Mouse (Mus musculus): Measurements from ENCODE around the gene Spata13. TPM values are rescaled to one million over a fixed set of nuclear protein-coding genes. Genes with fewer than 3 reads are reported as not detected.

Spata13 gene
- polyA plus RNA-seq, 1 experiment from 2014 or later: 22.9 TPM

DNA sequence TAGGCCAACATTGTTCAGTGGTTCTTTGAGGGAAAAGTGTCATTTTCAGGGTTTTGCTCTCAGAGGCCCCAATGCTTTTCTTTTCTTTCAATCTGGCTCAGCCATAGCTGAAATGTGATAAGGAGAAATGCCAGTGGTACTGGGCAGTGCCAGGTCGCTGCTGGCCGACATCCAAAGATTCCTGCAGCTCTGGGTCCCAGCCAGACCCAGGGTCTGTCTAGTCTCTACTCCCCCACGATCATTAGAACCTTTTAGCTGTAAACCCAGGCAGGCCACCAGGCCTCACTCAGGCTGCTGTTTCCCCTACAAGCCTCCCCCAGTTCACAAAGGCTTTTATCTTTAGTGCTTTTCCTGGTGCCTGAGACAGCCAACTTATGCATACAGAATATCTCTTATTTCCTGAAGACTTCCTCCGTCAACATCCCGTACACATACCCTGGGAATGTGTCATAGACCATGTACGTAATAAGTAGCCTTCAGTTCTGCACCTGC is 107.7 kb downstream of the Spata13 start:
- Histone ChIP-seq H3K27me3 (replicated peaks) (no peaks in the 10 kb centered on the region), H3K4me3 (replicated peaks) (no peak overlapping the region), H3K9me3 (replicated peaks) (no peaks in the 10 kb centered on the region), H3K4me2 (no peak overlapping the region), H3K9ac (replicated peaks) (no peak overlapping the region), H3K36me3 (no peaks in the 10 kb centered on the region), H3K4me1 (peaks cover 49% of the 10 kb centered on the region), H3K27ac (replicated peaks) (peak overlapping the region; percentile 65; the same call in 1 of the 2 replicates)
- no peak for ATAC-seq (ENCODE audit: low FRiP score)
- 66% methylated on average over 6 of the region's 6 CpGs for WGBS

DNA sequence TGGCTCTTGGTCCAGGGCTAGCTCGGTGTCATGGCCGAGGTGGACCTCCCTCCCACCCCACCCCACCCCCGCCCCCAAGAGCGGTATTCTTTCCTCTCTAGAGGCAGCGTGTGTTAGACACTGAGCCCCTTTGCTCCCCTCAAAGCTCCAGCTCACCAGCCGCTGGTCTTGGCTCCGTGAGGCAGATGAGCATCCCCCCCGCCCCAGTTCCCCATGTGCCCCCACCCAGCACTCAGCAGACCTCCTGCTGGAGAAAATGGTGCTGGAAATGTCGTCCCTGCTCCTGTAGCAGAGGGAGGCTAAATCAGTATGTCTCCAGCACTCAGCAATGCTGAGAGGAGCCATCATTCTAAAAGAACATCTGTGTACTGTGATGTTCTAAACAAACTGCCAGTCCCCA is 109.9 kb downstream of the Spata13 start:
- no peaks in the 10 kb centered on the region for H3K27me3 ChIP-seq (replicated peaks)
- H3K9ac ChIP-seq (replicated peaks): no peak overlapping the region
- H3K4me2 ChIP-seq: no peak overlapping the region
- H3K9me3 ChIP-seq (replicated peaks): no peaks in the 10 kb centered on the region
- H3K36me3 ChIP-seq: peaks cover 9% of the 10 kb centered on the region; the same call in 1 of the 2 replicates
- no peak overlapping the region for H3K4me3 ChIP-seq (replicated peaks)
- H3K27ac ChIP-seq (replicated peaks): no peak overlapping the region
- WGBS: 72% methylated on average over 9 of the region's 9 CpGs
- peaks cover 36% of the 10 kb centered on the region for H3K4me1 ChIP-seq
- no peak for ATAC-seq (ENCODE audit: low FRiP score)

DNA sequence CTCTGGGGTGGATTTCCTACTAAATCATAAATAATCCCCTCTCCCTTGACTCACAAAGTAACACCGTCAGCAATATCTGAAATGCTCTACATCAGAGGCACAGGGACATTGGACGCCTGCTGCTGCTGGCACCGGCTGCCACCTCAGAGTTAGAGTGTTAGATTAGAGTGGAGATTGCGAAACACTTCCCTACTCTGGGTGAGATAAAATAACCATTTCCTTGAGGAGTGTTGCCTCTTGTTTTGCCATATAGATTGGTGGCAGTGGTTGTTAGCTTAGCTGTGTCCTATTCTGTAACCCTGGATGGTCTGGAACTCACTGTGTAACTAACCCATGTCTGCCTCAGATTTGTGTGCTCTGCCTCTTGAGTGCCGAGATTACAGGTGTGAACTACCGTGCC is 111.4 kb downstream of the Spata13 start:
- H3K9ac ChIP-seq (replicated peaks): no peak overlapping the region
- H3K9me3 ChIP-seq (replicated peaks): no peaks in the 10 kb centered on the region
- H3K4me3 ChIP-seq (replicated peaks): no peak overlapping the region
- H3K4me2 ChIP-seq: no peak overlapping the region
- H3K27me3 ChIP-seq (replicated peaks): no peaks in the 10 kb centered on the region
- peaks cover 17% of the 10 kb centered on the region for H3K36me3 ChIP-seq
- H3K27ac ChIP-seq (replicated peaks): no peak overlapping the region
- peaks cover 28% of the 10 kb centered on the region for H3K4me1 ChIP-seq
- 87% methylated on average over 6 of the region's 6 CpGs for WGBS
- ATAC-seq (ENCODE audit: low FRiP score): no peak

DNA sequence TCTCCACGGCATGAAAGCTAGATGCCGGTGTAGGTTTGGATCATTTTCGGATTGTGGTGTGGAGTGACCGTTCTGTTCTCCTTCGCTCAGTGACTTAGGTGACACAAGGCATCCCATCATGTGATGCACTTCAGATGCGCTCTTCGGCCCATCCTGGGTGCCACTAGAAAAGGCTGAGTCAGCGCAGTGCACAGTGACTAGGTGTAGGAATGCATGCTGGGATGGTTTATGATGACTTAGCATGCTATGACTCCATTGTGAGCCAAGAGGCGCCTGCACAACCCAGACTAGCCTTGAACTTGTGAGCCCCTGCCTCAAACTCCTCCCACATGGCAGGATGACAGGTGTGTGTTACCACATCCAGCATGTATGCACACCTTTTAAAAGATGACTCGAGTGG is 112.3 kb downstream of the Spata13 start:
- no peaks in the 10 kb centered on the region for H3K27me3 ChIP-seq (replicated peaks)
- no peak overlapping the region for H3K4me2 ChIP-seq
- peaks cover 20% of the 10 kb centered on the region for H3K4me1 ChIP-seq
- H3K9ac ChIP-seq (replicated peaks): no peak overlapping the region
- no peak for ATAC-seq (ENCODE audit: low FRiP score)
- H3K27ac ChIP-seq (replicated peaks): no peak overlapping the region
- H3K4me3 ChIP-seq (replicated peaks): no peak overlapping the region
- WGBS: 96% methylated on average over 10 of the region's 10 CpGs
- no peaks in the 10 kb centered on the region for H3K9me3 ChIP-seq (replicated peaks)
- peaks cover 17% of the 10 kb centered on the region for H3K36me3 ChIP-seq

DNA sequence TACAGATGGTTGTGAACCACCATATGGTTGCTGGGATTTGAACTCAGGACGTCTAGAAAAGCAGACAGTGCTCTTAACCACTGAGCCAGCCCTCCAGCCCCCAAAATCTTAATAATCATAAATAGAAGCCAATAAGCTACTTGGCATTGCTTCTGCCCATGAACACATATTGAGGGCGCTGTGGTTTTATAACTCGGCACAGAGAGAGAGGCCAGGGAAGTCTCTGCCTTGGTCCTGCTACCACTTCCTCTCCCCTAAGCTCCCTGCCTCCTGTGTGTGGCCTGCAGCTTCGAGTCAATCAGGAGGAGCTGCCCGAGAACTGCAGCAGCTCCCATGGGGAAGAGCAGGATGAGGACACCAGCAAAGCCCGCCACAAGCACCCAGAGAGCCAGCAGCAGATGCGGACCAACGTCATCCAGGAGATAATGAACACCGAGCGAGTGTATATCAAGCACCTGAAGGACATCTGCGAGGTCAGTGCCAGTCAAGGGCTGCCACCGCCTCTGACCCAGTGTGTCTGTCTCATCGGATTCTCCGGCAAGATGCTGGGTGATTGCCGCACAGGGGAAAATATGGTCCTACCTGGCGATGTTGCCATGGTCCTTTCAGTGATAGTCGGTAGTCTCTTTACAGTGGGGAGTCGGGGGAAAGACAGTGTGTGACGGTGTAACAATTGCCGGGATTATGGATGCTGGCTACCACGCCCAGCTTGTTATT is 113.5 kb downstream of the Spata13 start:
- Histone ChIP-seq H3K27me3 (replicated peaks) (no peaks in the 10 kb centered on the region), H3K4me2 (no peak overlapping the region), H3K4me3 (replicated peaks) (no peak overlapping the region), H3K4me1 (peaks cover 8% of the 10 kb centered on the region), H3K9ac (replicated peaks) (no peak overlapping the region), H3K36me3 (peaks cover 17% of the 10 kb centered on the region), H3K27ac (replicated peaks) (no peak overlapping the region), H3K9me3 (replicated peaks) (no peaks in the 10 kb centered on the region)
- ATAC-seq (ENCODE audit: low FRiP score): no peak
- WGBS: 92% methylated on average over 21 of the region's 21 CpGs

DNA sequence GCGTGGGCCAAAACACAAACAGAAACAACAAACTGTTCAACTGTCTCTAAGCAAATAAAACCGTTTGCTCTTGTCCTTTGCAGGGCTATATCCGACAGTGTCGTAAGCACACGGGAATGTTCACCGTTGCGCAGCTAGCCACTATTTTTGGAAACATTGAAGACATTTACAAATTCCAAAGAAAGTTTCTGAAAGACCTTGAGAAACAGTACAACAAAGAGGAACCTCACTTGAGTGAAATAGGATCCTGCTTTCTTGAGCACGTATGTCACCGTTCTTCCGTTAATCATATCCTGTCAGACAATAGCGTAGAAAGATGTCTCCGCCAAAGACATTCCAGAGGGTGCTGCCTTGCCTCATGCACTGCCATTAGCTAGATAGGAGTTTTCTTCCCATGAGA is 116.1 kb downstream of the Spata13 start:
- Histone ChIP-seq H3K27ac (replicated peaks) (no peak overlapping the region), H3K9ac (replicated peaks) (no peak overlapping the region), H3K4me3 (replicated peaks) (no peak overlapping the region), H3K4me1 (no peaks in the 10 kb centered on the region), H3K4me2 (no peak overlapping the region), H3K36me3 (peaks cover 17% of the 10 kb centered on the region), H3K27me3 (replicated peaks) (no peaks in the 10 kb centered on the region), H3K9me3 (replicated peaks) (no peaks in the 10 kb centered on the region)
- whole genome bisulfite sequencing: 91% methylated on average over 12 of the region's 12 CpGs
- no peak for ATAC-seq (ENCODE audit: low FRiP score)

DNA sequence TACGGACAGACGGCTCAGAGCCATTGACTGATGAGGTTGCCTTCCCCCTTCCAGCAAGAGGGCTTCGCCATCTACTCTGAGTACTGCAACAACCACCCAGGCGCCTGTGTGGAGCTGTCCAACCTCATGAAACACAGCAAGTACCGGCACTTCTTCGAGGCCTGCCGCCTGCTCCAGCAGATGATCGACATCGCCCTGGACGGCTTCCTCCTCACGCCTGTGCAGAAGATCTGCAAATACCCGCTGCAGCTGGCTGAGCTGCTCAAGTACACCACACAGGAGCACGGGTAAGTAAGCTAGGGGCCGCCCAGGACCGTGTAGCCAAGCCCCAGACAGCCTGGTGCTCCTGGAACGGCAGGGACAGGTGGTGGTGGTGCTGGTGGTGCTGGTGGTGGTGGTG is 117.8 kb downstream of the Spata13 start:
- H3K4me2 ChIP-seq: no peak overlapping the region
- H3K9me3 ChIP-seq (replicated peaks): no peaks in the 10 kb centered on the region
- 96% methylated on average over 16 of the region's 16 CpGs for WGBS
- no peak overlapping the region for H3K4me3 ChIP-seq (replicated peaks)
- H3K4me1 ChIP-seq: no peaks in the 10 kb centered on the region
- no peak for ATAC-seq (ENCODE audit: low FRiP score)
- no peak overlapping the region for H3K9ac ChIP-seq (replicated peaks)
- H3K36me3 ChIP-seq: peaks cover 17% of the 10 kb centered on the region
- H3K27ac ChIP-seq (replicated peaks): no peak overlapping the region
- H3K27me3 ChIP-seq (replicated peaks): no peaks in the 10 kb centered on the region

DNA sequence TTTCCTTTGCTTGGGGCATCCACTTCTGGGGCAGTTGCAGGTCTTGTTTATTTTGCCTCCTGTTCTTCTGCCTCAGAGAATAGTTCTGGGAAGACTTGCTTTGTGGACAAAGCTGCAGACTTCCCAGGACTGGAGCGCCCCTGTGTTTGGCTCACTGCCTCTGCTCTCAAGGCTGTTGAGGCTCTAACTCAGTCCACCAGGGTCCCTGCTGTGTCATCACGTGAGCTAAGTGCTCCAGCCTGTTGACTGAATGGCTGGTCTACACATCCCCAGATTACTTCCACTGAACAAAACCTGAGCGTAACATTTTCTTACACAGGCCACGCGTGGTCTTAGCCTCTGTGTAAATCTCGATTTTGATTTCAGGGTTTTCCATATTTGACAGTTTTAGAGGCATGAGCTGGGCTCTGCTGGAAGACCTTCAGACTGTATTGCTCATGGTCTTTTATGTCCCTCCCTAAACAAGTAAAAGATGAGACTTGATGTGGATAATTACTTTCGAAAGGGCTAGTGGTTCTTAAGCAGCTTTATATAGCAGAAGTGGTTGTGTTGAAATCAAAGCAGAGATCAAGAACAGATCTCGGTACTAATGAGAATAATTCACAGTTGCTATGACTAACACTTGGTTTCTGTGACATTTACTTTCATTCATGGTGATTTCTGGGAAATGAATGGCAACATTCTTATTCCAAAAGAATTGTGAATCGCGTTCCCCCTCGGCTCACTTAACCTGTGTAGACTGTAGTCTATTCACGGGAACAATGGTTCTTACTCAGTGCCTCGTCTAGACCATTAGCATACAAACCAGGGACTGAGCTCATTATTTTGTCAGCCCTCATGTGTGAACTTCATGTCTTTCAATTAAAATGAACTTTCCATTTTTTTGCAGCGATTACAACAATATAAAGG is 119.3 kb downstream of the Spata13 start:
- H3K27ac ChIP-seq (replicated peaks): no peak overlapping the region
- H3K4me3 ChIP-seq (replicated peaks): no peak overlapping the region
- no peaks in the 10 kb centered on the region for H3K4me1 ChIP-seq
- ATAC-seq (ENCODE audit: low FRiP score): no peak
- H3K9me3 ChIP-seq (replicated peaks): no peaks in the 10 kb centered on the region
- no peak overlapping the region for H3K9ac ChIP-seq (replicated peaks)
- no peak overlapping the region for H3K4me2 ChIP-seq
- WGBS: 50% methylated on average over 14 of the region's 14 CpGs
- H3K27me3 ChIP-seq (replicated peaks): no peaks in the 10 kb centered on the region
- peaks cover 13% of the 10 kb centered on the region; the same call in 1 of the 2 replicates for H3K36me3 ChIP-seq

DNA sequence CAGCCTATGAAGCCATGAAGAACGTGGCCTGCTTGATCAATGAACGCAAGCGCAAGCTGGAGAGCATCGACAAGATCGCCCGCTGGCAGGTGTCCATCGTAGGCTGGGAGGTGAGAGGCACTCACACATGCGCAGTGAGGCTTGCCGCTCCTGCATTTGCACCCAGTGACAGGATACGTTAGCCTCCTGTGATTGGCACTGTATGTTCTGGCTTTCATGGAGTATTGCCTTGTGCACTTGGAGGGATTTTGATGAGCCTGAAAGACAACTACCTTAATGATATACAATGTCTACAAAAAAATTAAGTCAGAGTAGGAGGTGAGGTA is 120.0 kb downstream of the Spata13 start:
- no peak overlapping the region for H3K4me3 ChIP-seq (replicated peaks)
- peaks cover 12% of the 10 kb centered on the region; the same call in 1 of the 2 replicates for H3K36me3 ChIP-seq
- no peaks in the 10 kb centered on the region for H3K9me3 ChIP-seq (replicated peaks)
- no peak overlapping the region for H3K27ac ChIP-seq (replicated peaks)
- no peak overlapping the region for H3K9ac ChIP-seq (replicated peaks)
- 80% methylated on average over 10 of the region's 10 CpGs for WGBS
- H3K27me3 ChIP-seq (replicated peaks): no peaks in the 10 kb centered on the region
- no peak for ATAC-seq (ENCODE audit: low FRiP score)
- H3K4me1 ChIP-seq: no peaks in the 10 kb centered on the region
- no peak overlapping the region for H3K4me2 ChIP-seq

DNA sequence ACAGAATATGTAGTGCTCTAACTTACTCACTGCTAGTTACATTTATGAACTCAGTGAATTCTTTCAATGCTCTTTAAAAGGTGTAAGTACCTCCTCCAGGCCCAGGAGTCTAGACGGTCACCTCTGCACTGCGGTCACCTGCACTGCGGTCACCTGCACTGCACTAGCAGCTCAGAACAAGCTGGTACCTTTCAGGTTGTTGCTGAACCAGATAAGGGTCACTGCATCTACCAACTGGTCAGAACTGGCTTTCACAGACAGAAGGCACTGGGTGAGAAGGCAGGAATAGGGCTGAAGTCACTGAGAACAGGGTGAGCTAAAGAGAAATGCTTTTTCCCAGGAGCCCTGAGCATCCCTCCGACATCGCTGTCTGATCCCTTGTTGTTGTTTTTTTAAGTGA is 120.9 kb downstream of the Spata13 start:
- Histone ChIP-seq H3K27ac (replicated peaks) (no peak overlapping the region), H3K9me3 (replicated peaks) (no peaks in the 10 kb centered on the region), H3K36me3 (0 out of 2 replicates have a peak, but pooled peaks cover 8% of the 10 kb centered on the region), H3K4me2 (no peak overlapping the region), H3K9ac (replicated peaks) (no peak overlapping the region), H3K27me3 (replicated peaks) (no peaks in the 10 kb centered on the region), H3K4me1 (no peaks in the 10 kb centered on the region), H3K4me3 (replicated peaks) (no peak overlapping the region)
- WGBS: 97% methylated on average over 5 of the region's 5 CpGs
- ATAC-seq (ENCODE audit: low FRiP score): no peak

DNA sequence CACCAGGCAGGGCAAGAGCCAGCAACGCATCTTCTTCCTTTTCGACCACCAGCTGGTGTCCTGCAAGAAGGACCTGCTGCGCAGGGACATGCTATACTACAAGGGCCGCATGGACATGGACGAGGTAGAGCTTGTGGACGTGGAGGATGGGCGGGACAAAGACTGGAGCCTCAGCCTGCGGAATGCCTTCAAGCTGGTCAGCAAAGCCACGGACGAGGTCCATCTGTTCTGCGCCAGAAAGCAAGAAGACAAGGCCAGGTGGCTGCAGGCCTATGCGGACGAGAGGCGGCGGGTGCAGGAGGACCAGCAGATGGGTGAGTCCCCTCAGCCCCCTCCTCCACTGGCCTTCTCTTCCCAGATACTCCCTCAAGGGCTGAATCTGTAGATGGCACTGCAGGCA is 122.5 kb downstream of the Spata13 start:
- Histone ChIP-seq H3K36me3 (0 out of 2 replicates have a peak, but pooled peaks cover 5% of the 10 kb centered on the region), H3K9ac (replicated peaks) (no peak overlapping the region), H3K9me3 (replicated peaks) (no peaks in the 10 kb centered on the region), H3K4me2 (no peak overlapping the region), H3K4me3 (replicated peaks) (no peak overlapping the region), H3K4me1 (no peaks in the 10 kb centered on the region), H3K27ac (replicated peaks) (no peak overlapping the region), H3K27me3 (replicated peaks) (no peaks in the 10 kb centered on the region)
- WGBS: 94% methylated on average over 15 of the region's 15 CpGs
- no peak for ATAC-seq (ENCODE audit: low FRiP score)

DNA sequence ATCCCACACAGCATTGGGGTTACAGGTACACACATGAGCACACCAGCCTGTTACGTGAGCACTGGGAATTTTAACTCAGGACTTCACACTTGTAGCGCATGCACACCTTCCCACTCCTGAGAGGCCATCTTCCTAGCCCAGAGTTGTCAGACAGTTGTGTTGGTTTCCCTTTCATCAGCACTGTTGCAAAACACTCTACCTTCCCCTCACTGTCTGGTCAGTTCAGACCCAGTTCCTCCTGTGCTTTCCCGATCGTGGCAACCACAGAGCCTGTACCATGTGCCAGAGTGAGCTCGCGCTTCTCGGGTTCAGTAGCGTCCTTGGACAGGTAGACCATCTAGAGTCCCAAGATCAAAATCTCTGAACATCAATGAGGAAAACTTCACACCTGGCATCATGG is 123.5 kb downstream of the Spata13 start:
- ATAC-seq (ENCODE audit: low FRiP score): no peak
- 97% methylated on average over 8 of the region's 8 CpGs for WGBS
- 0 out of 2 replicates have a peak, but pooled peaks cover 7% of the 10 kb centered on the region for H3K36me3 ChIP-seq

More for the DNA sequence above, 123.5 kb downstream of the Spata13 start:
- Histone ChIP-seq H3K9ac (replicated peaks) (no peak overlapping the region), H3K9me3 (replicated peaks) (no peaks in the 10 kb centered on the region), H3K27ac (replicated peaks) (no peak overlapping the region), H3K27me3 (replicated peaks) (no peaks in the 10 kb centered on the region), H3K4me3 (replicated peaks) (no peak overlapping the region), H3K4me2 (no peak overlapping the region), H3K4me1 (no peaks in the 10 kb centered on the region)
